Mouse (Mus musculus) erythroblast, embryonic 14.5 days (primary cell): ENCODE measurements around the gene Acap1. TPM values are rescaled to one million over a fixed set of nuclear protein-coding genes. Genes with fewer than 3 reads are reported as not detected.
A peak's percentile ranks its signal among the peaks of the same experiment; 100 is the strongest.

Experiments used
- H3K27me3 ChIP-seq: 2 replicates; pipeline ENCODE4 v1.6.1; 2012; ENCODE audit warnings: inconsistent platforms; ENCODE audit not compliant: control insufficient read depth
- H3K36me3 ChIP-seq: 2 replicates; pipeline ENCODE4 v1.6.1; 2012; ENCODE audit warnings: mild to moderate bottlenecking, inconsistent platforms; ENCODE audit not compliant: control insufficient read depth
- H3K4me1 ChIP-seq: 2 replicates; pipeline ENCODE4 v1.6.1; 2012; ENCODE audit warnings: inconsistent platforms; ENCODE audit not compliant: control insufficient read depth
- H3K4me3 ChIP-seq: replicated peaks from 2 replicates; pipeline ENCODE3; 2012; ENCODE audit warnings: moderate library complexity, mild to moderate bottlenecking, inconsistent platforms
- H3K9me3 ChIP-seq: 2 replicates; pipeline ENCODE4 v1.6.1; 2012; ENCODE audit warnings: low read length, inconsistent platforms, mixed read lengths; ENCODE audit not compliant: control insufficient read depth
- GATA1 ChIP-seq: IDR thresholded peaks from 2 replicates; pipeline ENCODE4 v1.6.1; 2012; ENCODE audit warnings: low read length, inconsistent platforms, mixed read lengths
- TAL1 ChIP-seq: IDR thresholded peaks from 3 replicates; pipeline ENCODE4 v1.6.1; 2012; ENCODE audit warnings: low read length, inconsistent platforms, mixed read lengths
- polyA plus RNA-seq: library from polyadenylated mRNA; stranded (reverse); fragments of >175 nt; gene quantifications from 2 replicates; pipeline ENCODE4 v1.2.3, GENCODE M21; 2012

The Acap1 gene
- polyA plus RNA-seq, 1 experiment, result 0.37 TPM

GRCm38 (mm10) chr11:69891482-69891881 is 3.9 kb downstream of the Acap1 start:
- H3K9me3 ChIP-seq, result no peaks in the 10 kb centered on the region
- no peaks in the 10 kb centered on the region for H3K27me3 ChIP-seq
- TF ChIP-seq TAL1 (no peak), GATA1 (no peak)

GRCm38 (mm10) chr11:69886907-69887635 is 8.3 kb downstream of the Acap1 start:
- Histone ChIP-seq H3K4me3 (peak overlapping the region; percentile 15), H3K36me3 (no peaks in the 10 kb centered on the region), H3K9me3 (no peaks in the 10 kb centered on the region), H3K4me1 (peaks cover 69% of the 10 kb centered on the region), H3K27me3 (peaks cover 2% of the 10 kb centered on the region; the same call in 1 of the 2 replicates)
- no peak for TF ChIP-seq TAL1
- TF ChIP-seq GATA1, result no peak

More at GRCm38 (mm10) chr11:69891482-69891881, 3.9 kb downstream of the Acap1 start:
- Histone ChIP-seq H3K4me1 (peaks cover 52% of the 10 kb centered on the region), H3K36me3 (no peaks in the 10 kb centered on the region), H3K4me3 (no peak overlapping the region)

GRCm38 (mm10) chr11:69884663-69885062 is 10.7 kb downstream of the Acap1 start:
- Histone ChIP-seq H3K27me3 (peaks cover 13% of the 10 kb centered on the region), H3K4me1 (peaks cover 82% of the 10 kb centered on the region), H3K4me3 (no peak overlapping the region), H3K9me3 (no peaks in the 10 kb centered on the region), H3K36me3 (no peaks in the 10 kb centered on the region)
- TF ChIP-seq TAL1 (no peak), GATA1 (no peak)

- TF ChIP-seq GATA1 (no peak), TAL1 (no peak)
Measured at GRCm38 (mm10) chr11:69884240-69884639, 11.1 kb downstream of the Acap1 start.

GRCm38 (mm10) chr11:69883527-69884151 is 11.7 kb downstream of the Acap1 start:
- H3K27me3 ChIP-seq, result peaks cover 13% of the 10 kb centered on the region
- H3K4me1 ChIP-seq, result peaks cover 87% of the 10 kb centered on the region
- H3K36me3 ChIP-seq, result no peaks in the 10 kb centered on the region
- TF ChIP-seq TAL1, result no peak
- no peak overlapping the region for H3K4me3 ChIP-seq
- no peaks in the 10 kb centered on the region for H3K9me3 ChIP-seq

More at GRCm38 (mm10) chr11:69884240-69884639, 11.1 kb downstream of the Acap1 start:
- peaks cover 83% of the 10 kb centered on the region for H3K4me1 ChIP-seq
- no peak overlapping the region for H3K4me3 ChIP-seq
- H3K9me3 ChIP-seq, result no peaks in the 10 kb centered on the region
- H3K27me3 ChIP-seq, result peaks cover 13% of the 10 kb centered on the region
- H3K36me3 ChIP-seq, result no peaks in the 10 kb centered on the region

GRCm38 (mm10) chr11:69883066-69883465 is 12.3 kb downstream of the Acap1 start:
- peaks cover 91% of the 10 kb centered on the region for H3K4me1 ChIP-seq
- peaks cover 13% of the 10 kb centered on the region for H3K27me3 ChIP-seq
- no peaks in the 10 kb centered on the region for H3K9me3 ChIP-seq
- TF ChIP-seq TAL1, result no peak
- no peak for TF ChIP-seq GATA1
- H3K4me3 ChIP-seq, result no peak overlapping the region
- H3K36me3 ChIP-seq, result no peaks in the 10 kb centered on the region

- no peak for TF ChIP-seq TAL1
- Histone ChIP-seq H3K4me1 (peaks cover 91% of the 10 kb centered on the region), H3K4me3 (peak overlapping the region; percentile 66), H3K36me3 (no peaks in the 10 kb centered on the region), H3K9me3 (no peaks in the 10 kb centered on the region), H3K27me3 (peaks cover 13% of the 10 kb centered on the region)
Measured at GRCm38 (mm10) chr11:69881787-69882670, 13.3 kb downstream of the Acap1 start.

GRCm38 (mm10) chr11:69880853-69881603 is 14.3 kb downstream of the Acap1 start, which contains the start of gene Kctd11:
Gene Kctd11, minus strand, starts transcription at chr11:69881406.
- no peaks in the 10 kb centered on the region for H3K9me3 ChIP-seq
- H3K4me3 ChIP-seq, result peak within 1 kb of the TSS; percentile 66
- no peak for TF ChIP-seq TAL1
- no peak for TF ChIP-seq GATA1
- peaks cover 13% of the 10 kb centered on the region for H3K27me3 ChIP-seq
- H3K4me1 ChIP-seq, result peaks cover 91% of the 10 kb centered on the region
- H3K36me3 ChIP-seq, result no peaks in the 10 kb centered on the region
